Mouse (Mus musculus) cortical plate, adult 2 months (tissue): ENCODE results near the gene Gfra4.

Source experiments
- CTCF ChIP-seq: fragments of 200-500 bp; IDR thresholded peaks from 2 replicates; pipeline ENCODE4 v1.5.1; 2011; ENCODE audit warnings: mild to moderate bottlenecking, control low read depth, low read length; ENCODE audit not compliant: insufficient read depth; ENCODE audit errors: extremely low read depth
- POLR2A ChIP-seq: fragments of 200-500 bp; IDR thresholded peaks from 2 replicates; pipeline ENCODE4 v1.6.1; 2011; ENCODE audit warnings: mild to moderate bottlenecking, low read length, control low read depth; ENCODE audit not compliant: insufficient read depth; ENCODE audit errors: extremely low read depth

DNA sequence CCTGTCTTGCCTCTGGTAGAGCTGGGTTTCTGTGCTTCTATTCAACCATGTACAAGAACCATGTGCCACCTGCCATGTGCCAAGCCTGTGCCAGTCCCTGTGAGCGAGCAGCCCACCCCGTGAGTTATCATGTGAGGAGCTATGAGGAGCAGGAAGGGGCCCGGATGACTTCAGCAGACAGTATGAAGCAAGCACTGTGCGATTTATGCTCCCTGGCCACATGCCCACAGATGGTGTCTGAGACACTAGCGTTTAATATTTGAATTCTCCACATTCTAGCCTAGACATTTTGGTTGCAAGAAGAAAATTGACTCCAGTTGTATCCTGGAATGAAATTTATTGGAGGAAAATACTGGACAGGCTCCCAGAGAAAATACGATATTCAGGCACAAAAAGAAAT lies 24.6 kb upstream of the Gfra4 start:
- TF ChIP-seq POLR2A, result no peak
- no peak for TF ChIP-seq CTCF
